8 mouse cellular contexts compared by ENCODE assay signal in the genomic region with DNA sequence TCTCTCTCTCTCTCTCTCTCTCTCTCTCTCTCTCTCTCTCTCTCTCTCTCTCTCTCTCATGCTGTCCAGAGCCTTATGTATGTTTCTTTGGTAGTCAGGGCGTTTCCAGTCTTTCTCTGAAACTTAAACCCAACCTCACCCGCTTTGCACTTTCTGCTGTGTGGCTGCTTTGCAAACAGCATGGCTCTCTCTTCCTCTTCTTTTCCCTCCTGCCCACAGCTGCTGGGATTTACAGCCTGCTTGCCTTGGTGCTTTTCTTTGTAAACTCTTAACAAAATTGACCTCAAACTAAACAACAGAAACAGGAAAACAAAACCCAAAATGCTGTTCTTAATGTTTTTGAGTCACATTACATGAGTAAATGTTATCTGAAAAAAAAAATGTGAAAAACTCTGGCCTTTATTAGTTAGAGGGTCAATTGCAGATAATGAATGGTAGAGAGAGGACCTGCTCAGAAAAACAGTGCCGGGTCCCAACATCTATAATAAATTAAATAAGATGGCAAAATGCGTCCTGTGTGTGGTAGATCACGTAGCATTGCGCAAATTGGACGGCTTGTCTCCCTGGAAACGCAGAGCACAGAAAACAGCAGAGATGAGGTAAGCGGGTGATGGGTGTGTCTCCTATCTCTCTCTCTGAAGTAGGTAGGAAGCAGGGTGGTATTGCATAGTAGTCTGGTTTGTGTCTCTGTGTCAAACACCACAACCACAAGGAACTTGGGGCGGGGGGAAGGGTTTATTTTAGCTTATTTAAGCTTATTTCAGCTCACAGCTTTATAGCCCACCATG. TPM values are rescaled to one million over a fixed set of nuclear protein-coding genes. Genes with fewer than 3 reads are reported as not detected.
DNase-seq lines count a peak whose midpoint lies in the region; ATAC-seq and TF ChIP-seq lines count a peak whose summit lies in the region.
"Had no signal": no experiment of that assay in that cellular context is flagged by ENCODE, and none has a peak within 500 bp of the region (broad histone marks: within the 10 kb centered on the region; RNA-seq: fewer than 3 reads in every experiment).

No protein-coding gene starts in this region.

- no peaks in the 10 kb centered on the region for H3K79me3 ChIP-seq in C2C12 (ENCODE audit: low read depth)

- peak; percentile 94 for DNase-seq in CD4-positive, CD25-positive, alpha-beta regulatory T cell, adult 2 months (ENCODE audit: low read depth, low spot score)
- peak; percentile 28 to 53 for DNase-seq in lung, postnatal 4 days
- no peak for DNase-seq in right cerebral cortex, postnatal 10 days (ENCODE audit: low spot score in 2 of 2)
- DNase-seq in layer of hippocampus, adult 11-12 months (ENCODE audit: low spot score): no peak
- no peak for DNase-seq in heart, adult 8-10 months (ENCODE audit: low spot score)

- H3ac ChIP-seq in C2C12 (ENCODE audit: control insufficient read depth, insufficient read length, low read depth): no peak overlapping the region

- peak; percentile 91 for ATAC-seq in granulocyte monocyte progenitor cell, adult 5-6 weeks (replicated peaks; ENCODE audit: poor library complexity, severe bottlenecking)

- no peaks in the 10 kb centered on the region for H3K27me3 ChIP-seq in C2C12 (ENCODE audit: control insufficient read depth, insufficient read depth, insufficient read length)

- no peaks in the 10 kb centered on the region for H3K79me2 ChIP-seq in C2C12 (ENCODE audit: control insufficient read depth, insufficient read depth)

- no peak for TF ChIP-seq CTCF in C2C12 (IDR thresholded peaks at IDR 0.05; ENCODE audit: control insufficient read depth, insufficient read depth, insufficient read length)

- H3K4me3 ChIP-seq in C2C12 (ENCODE audit: insufficient read depth, poor library complexity, severe bottlenecking): no peak overlapping the region
- H3K4me3 ChIP-seq: limb, embryonic 12.5 days had no signal

- no peaks in the 10 kb centered on the region for H3K36me3 ChIP-seq in C2C12 (ENCODE audit: control insufficient read depth, insufficient read depth)
- H3K36me3 ChIP-seq: limb, embryonic 12.5 days had no signal

TF ChIP-seq in C2C12, 6 proteins besides CTCF, POLR2A, EP300 and RAD21:
- no peak for TF ChIP-seq MAX (IDR thresholded peaks at IDR 0.05)
- TF ChIP-seq CEBPB (IDR thresholded peaks at IDR 0.05; ENCODE audit: low read depth): peak; percentile 55

RNA-seq across cellular contexts. Expression of gene Slc4a8, which starts 11.6 kb away (rescaled TPM):
- 11.9 TPM for polyA plus RNA-seq in C2C12 (2012; fragmentation: generic; extraction: Trizol)
- total RNA-seq in granulocyte monocyte progenitor cell, adult 5-6 weeks (2014; fragmentation: Nextera tagmentation): 11.3 and 23.0 TPM in 2 replicates
- 26.9 and 34.5 TPM in 2 replicates for total RNA-seq in granulocyte monocyte progenitor cell, adult 5-6 weeks (2017)
- total RNA-seq in heart, adult 8-10 months (2022): 1 to 10 TPM; 1.9 to 4.3 (median 2.8) TPM

RNA-seq across cellular contexts. Expression of gene Galnt6, which starts 20.8 kb away (rescaled TPM):
- polyA plus RNA-seq in C2C12 (2012; fragmentation: generic; extraction: Trizol): 0.29 TPM
- total RNA-seq in granulocyte monocyte progenitor cell, adult 5-6 weeks (2014; fragmentation: Nextera tagmentation): 25.4 and 27.4 TPM in 2 replicates
- 32.5 and 44.6 TPM in 2 replicates for total RNA-seq in granulocyte monocyte progenitor cell, adult 5-6 weeks (2017)
- under 1 TPM; 0.54 to 0.86 (median 0.64) TPM for total RNA-seq in heart, adult 8-10 months (2022)

Comparison
In these comparisons a context has a peak if more than half of its experiments do, and no peak if none do; other contexts are left out.
1. DNase-seq: peak in CD4-positive, CD25-positive, alpha-beta regulatory T cell, adult 2 months (single experiment) and lung, postnatal 4 days (2 of 2); none in right cerebral cortex, postnatal 10 days (0 of 2), layer of hippocampus, adult 11-12 months (single experiment) and heart, adult 8-10 months (single experiment).
2. RNA of gene Galnt6, which starts 20.8 kb away (total RNA-seq): 25.4 to 44.6 TPM in granulocyte monocyte progenitor cell, adult 5-6 weeks; 0.54 to 0.86 TPM in heart, adult 8-10 months; every median in the first group is over 10 times any median in the second.